Mouse (Mus musculus): ENCODE measurements around the gene Gstm5.

- TF ChIP-seq CTCF (IDR thresholded peaks at IDR 0.05; ENCODE audit: low read depth), result no peak
- no peak for TF ChIP-seq EP300 (optimal IDR thresholded peaks at IDR 0.05)
Measured at GRCm38 (mm10) chr3:107877005-107877404, 18.6 kb upstream of the Gstm5 start, which contains the start of gene Eps8l3.

Measured in stomach, postnatal 0 days (tissue).